Mouse (Mus musculus): ENCODE measurements around the gene Gm10375. TPM values are rescaled to one million over a fixed set of nuclear protein-coding genes. Genes with fewer than 3 reads are reported as not detected.
"Not testable (repeated sequence)": the region's sequence is repeated elsewhere in the genome, so short reads cannot be mapped to it uniquely, and the experiment has no call there.

Gene Gm10375
- polyA plus RNA-seq (2014; fragmentation: Nextera tagmentation; extraction: Ambion mirVana): not detected in 2 replicates

GRCm38 (mm10) chr14:43607913-43608312, at the start of gene Gm10375:
Gene Gm10375 (minus strand): TSS chr14:43608013.
- not testable (repeated sequence) for H3K27ac ChIP-seq; H3K4me2 ChIP-seq (replicated peaks); ATAC-seq (ENCODE audit: low FRiP score); H3K4me3 ChIP-seq (replicated peaks; ENCODE audit: low read length); H3K27me3 ChIP-seq (ENCODE audit: control insufficient read depth, insufficient read depth, low read length); DNase-seq (ENCODE audit: low spot score); H3K4me1 ChIP-seq (replicated peaks; ENCODE audit: control insufficient read depth, insufficient read depth, low read length); H3K9me3 ChIP-seq (ENCODE audit: control insufficient read depth, low read length); H3K9ac ChIP-seq; H3K36me3 ChIP-seq (replicated peaks; ENCODE audit: control insufficient read depth, insufficient read depth)

GRCm38 (mm10) chr14:43579046-43579445, 28.8 kb downstream of the Gm10375 start, which contains the start of gene Gm17654:
Gene Gm17654 (minus strand): TSS chr14:43579146.
- H3K27me3 ChIP-seq (ENCODE audit: control insufficient read depth, insufficient read depth, low read length); H3K4me2 ChIP-seq (replicated peaks); ATAC-seq (ENCODE audit: low FRiP score); H3K27ac ChIP-seq; H3K9me3 ChIP-seq (ENCODE audit: control insufficient read depth, low read length); H3K9ac ChIP-seq; H3K4me1 ChIP-seq (replicated peaks; ENCODE audit: control insufficient read depth, insufficient read depth, low read length); H3K36me3 ChIP-seq (replicated peaks; ENCODE audit: control insufficient read depth, insufficient read depth); DNase-seq (ENCODE audit: low spot score); H3K4me3 ChIP-seq (replicated peaks; ENCODE audit: low read length): not testable (repeated sequence)
- WGBS: 94% methylated on average over 1 of the region's 2 CpGs

- 89% methylated on average over 3 of the region's 4 CpGs for WGBS
- not testable (repeated sequence) for H3K4me3 ChIP-seq (replicated peaks; ENCODE audit: low read length); H3K4me1 ChIP-seq (replicated peaks; ENCODE audit: control insufficient read depth, insufficient read depth, low read length); H3K27ac ChIP-seq; H3K4me2 ChIP-seq (replicated peaks); DNase-seq (ENCODE audit: low spot score); H3K9me3 ChIP-seq (ENCODE audit: control insufficient read depth, low read length); H3K9ac ChIP-seq; H3K27me3 ChIP-seq (ENCODE audit: control insufficient read depth, insufficient read depth, low read length); H3K36me3 ChIP-seq (replicated peaks; ENCODE audit: control insufficient read depth, insufficient read depth); ATAC-seq (ENCODE audit: low FRiP score)
These were observed 29.8 kb downstream of the Gm10375 start for GRCm38 (mm10) chr14:43577969-43578368.

Other genes starting within 250 kb of the Gm10375 start
- not detected in 2 replicates for gene Gm8138, start 191.7 kb downstream of the Gm10375 start, polyA plus RNA-seq (2014; fragmentation: Nextera tagmentation; extraction: Ambion mirVana)
- gene Gm5799, start 64.4 kb downstream of the Gm10375 start, polyA plus RNA-seq (2014; fragmentation: Nextera tagmentation; extraction: Ambion mirVana): not detected in 2 replicates
- gene Gm17654, start 28.9 kb downstream of the Gm10375 start, polyA plus RNA-seq (2014; fragmentation: Nextera tagmentation; extraction: Ambion mirVana): not detected in 2 replicates
- not detected in 2 replicates for gene Gm8165, start 69.2 kb upstream of the Gm10375 start, polyA plus RNA-seq (2014; fragmentation: Nextera tagmentation; extraction: Ambion mirVana)
- 0.72 and 1.1 TPM in 2 replicates for gene Gm7324, start 89.8 kb upstream of the Gm10375 start, polyA plus RNA-seq (2014; fragmentation: Nextera tagmentation; extraction: Ambion mirVana)
- not detected in 2 replicates for gene Gm16506, start 119.5 kb upstream of the Gm10375 start, polyA plus RNA-seq (2014; fragmentation: Nextera tagmentation; extraction: Ambion mirVana)
- not detected in 2 replicates for gene Gm6526, start 139.9 kb upstream of the Gm10375 start, polyA plus RNA-seq (2014; fragmentation: Nextera tagmentation; extraction: Ambion mirVana)
- not detected in 2 replicates for gene Gm8180, start 176.7 kb upstream of the Gm10375 start, polyA plus RNA-seq (2014; fragmentation: Nextera tagmentation; extraction: Ambion mirVana)